Mouse (Mus musculus): ENCODE results near the gene Prkce.

- TF ChIP-seq POLR2A (IDR thresholded peaks at IDR 0.05; ENCODE audit: low read depth, low read length) (no peak), CTCF (IDR thresholded peaks at IDR 0.05; ENCODE audit: extremely low read depth, insufficient read length, insufficient replicate concordance, low read depth, low read length) (no peak)
Measured at GRCm38 (mm10) chr17:86381464-86381863, 213.9 kb downstream of the Prkce start.

Data from small intestine, adult 2 months (tissue).